Mouse (Mus musculus) spleen, adult 2 months (tissue): Measurements from ENCODE around the gene Exoc6. TPM values are rescaled to one million over a fixed set of nuclear protein-coding genes. Genes with fewer than 3 reads are reported as not detected.
"Not testable (repeated sequence)": the region's sequence is repeated elsewhere in the genome, so short reads cannot be mapped to it uniquely, and the experiment has no call there.

Experiments
- DNase-seq, 2 experiments: peaks; one replicate each; pipeline versions ENCODE4 v3.0.0 to v3.0.0-alpha.2; 2012 to 2021; ENCODE audit warnings: low spot score in 2 of 2, low read depth in 1 of 2
- H3K27ac ChIP-seq: fragments of 200-500 bp; 2 replicates; pipeline ENCODE4 v1.5.1; 2012; ENCODE audit warnings: low read length, inconsistent platforms; ENCODE audit not compliant: insufficient read depth
- H3K27me3 ChIP-seq: fragments of 200-500 bp; 2 replicates; pipeline ENCODE4 v1.6.1; 2012; ENCODE audit warnings: mild to moderate bottlenecking, moderate library complexity, low read length, inconsistent platforms; ENCODE audit not compliant: control insufficient read depth, insufficient read depth
- H3K36me3 ChIP-seq: fragments of 200-500 bp; 2 replicates; pipeline ENCODE4 v1.6.1; 2012; ENCODE audit warnings: mild to moderate bottlenecking, low read length, inconsistent platforms; ENCODE audit not compliant: control insufficient read depth, insufficient read depth
- H3K4me1 ChIP-seq: fragments of 200-500 bp; 2 replicates; pipeline ENCODE4 v1.6.1; 2011; ENCODE audit warnings: inconsistent platforms; ENCODE audit not compliant: control insufficient read depth, insufficient read depth, insufficient read length
- H3K4me3 ChIP-seq: fragments of 200-500 bp; 2 replicates; pipeline ENCODE4 v1.5.1; 2011; ENCODE audit warnings: mild to moderate bottlenecking, inconsistent platforms; ENCODE audit not compliant: insufficient read depth, insufficient read length; ENCODE audit errors: extremely low read depth
- CTCF ChIP-seq: fragments of 200-500 bp; IDR thresholded peaks from 2 replicates; pipeline ENCODE4 v1.5.1; 2011; ENCODE audit warnings: mild to moderate bottlenecking, inconsistent platforms; ENCODE audit not compliant: insufficient read depth, insufficient read length, insufficient replicate concordance; ENCODE audit errors: extremely low read depth
- POLR2A ChIP-seq: fragments of 200-500 bp; IDR thresholded peaks from 2 replicates; pipeline ENCODE4 v1.6.1; 2011; ENCODE audit warnings: low read depth, low read length, inconsistent platforms
- WGBS: fragments of 180-500 bp; shearing (Covaris S2); methylation state at CpG from one replicate; pipeline ENCODE4 v1.1.7; 2018; 5-methylcytosine and 5-hydroxymethylcytosine counted together
- polyA plus RNA-seq: library from polyadenylated mRNA; depleted of rRNA; stranded (reverse); fragments of >200 nt; gene quantifications from 2 replicates; pipeline ENCODE4 v1.2.3, GENCODE M21; 2012

The Exoc6 gene
- polyA plus RNA-seq, 1 experiment: 8.6 TPM

DNA sequence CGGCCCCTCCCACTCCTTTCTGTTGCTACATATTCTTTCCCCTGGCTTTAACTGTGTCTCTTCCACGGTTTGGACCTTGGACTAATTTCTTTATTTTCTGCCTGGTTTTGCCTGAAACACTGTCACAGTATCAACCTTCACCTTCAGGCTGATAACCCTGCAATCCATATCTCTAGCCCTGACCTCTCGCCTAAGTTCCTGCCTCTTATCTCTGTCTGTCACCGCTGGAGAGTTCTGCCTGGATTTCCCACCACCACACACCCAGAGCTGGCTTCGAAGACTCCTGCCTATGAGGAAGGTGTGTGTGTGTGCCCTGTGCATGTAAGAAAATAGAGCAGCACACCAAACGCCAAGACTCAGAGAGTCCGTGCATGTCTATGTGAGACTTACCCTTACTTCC, 32.8 kb upstream of the Exoc6 start:
- TF ChIP-seq CTCF (no peak), POLR2A (no peak)
- DNase-seq: no peak
- 62% methylated on average over 7 of the region's 7 CpGs for WGBS
- Histone ChIP-seq H3K36me3 (no peaks in the 10 kb centered on the region), H3K27ac (no peak overlapping the region), H3K4me1 (peaks cover 6% of the 10 kb centered on the region; the same call in 1 of the 2 replicates), H3K27me3 (no peaks in the 10 kb centered on the region), H3K4me3 (no peak overlapping the region)

GRCm38 (mm10) chr19:37520740-37521433, 29.3 kb upstream of the Exoc6 start:
- 78% methylated on average over 18 of the region's 18 CpGs for WGBS
- Histone ChIP-seq H3K36me3 (no peaks in the 10 kb centered on the region), H3K4me1 (peaks cover 3% of the 10 kb centered on the region; the same call in 1 of the 2 replicates), H3K27ac (no peak overlapping the region), H3K27me3 (no peaks in the 10 kb centered on the region), H3K4me3 (no peak overlapping the region)
- no peak for TF ChIP-seq CTCF
- no peak for TF ChIP-seq POLR2A
- DNase-seq: no peak

GRCm38 (mm10) chr19:37521434-37521781, 28.8 kb upstream of the Exoc6 start:
- Histone ChIP-seq H3K4me1 (peaks cover 3% of the 10 kb centered on the region; the same call in 1 of the 2 replicates), H3K27me3 (no peaks in the 10 kb centered on the region), H3K36me3 (no peaks in the 10 kb centered on the region), H3K27ac (no peak overlapping the region), H3K4me3 (no peak overlapping the region)
- no peak for DNase-seq
- no peak for TF ChIP-seq POLR2A
- TF ChIP-seq CTCF: no peak
- WGBS: 91% methylated on average over 2 of the region's 2 CpGs

DNA sequence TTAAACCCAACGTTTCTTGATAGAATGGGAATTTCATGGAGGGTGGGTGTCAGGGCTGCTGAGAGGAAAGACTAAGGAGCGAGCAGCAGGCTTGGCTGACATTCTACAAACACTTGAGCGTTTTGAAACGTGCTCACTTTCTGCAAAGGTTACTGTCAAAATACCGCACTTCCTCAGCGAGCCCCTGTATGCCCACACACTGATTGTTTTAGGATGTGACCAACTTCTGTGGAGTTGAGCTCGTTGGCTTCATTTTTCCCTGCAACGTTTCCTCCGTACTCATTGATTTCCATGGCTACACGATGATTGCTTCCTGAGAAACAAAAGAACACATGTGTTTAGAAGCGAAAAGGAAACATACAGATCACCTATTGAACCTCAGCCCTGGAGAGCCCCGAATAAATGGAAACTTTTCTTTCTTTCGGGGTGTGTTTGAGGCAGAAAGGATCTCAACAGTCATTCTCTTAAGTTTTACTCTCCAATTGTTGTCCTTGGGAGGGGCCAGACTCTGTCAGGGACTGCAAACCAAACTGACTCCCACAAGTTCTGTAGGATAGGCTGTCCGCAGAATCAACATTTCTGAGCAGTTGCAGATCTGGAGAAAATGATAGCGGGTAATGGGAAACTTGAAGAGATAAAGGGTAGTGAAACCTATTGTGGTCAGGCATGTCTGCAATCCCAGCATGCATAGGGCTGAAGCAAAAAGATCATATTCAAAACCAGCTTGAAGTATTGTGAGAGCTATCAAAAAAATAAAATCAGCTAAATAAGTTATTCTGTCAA, 26.7 kb upstream of the Exoc6 start:
- WGBS: 4% methylated on average over 15 of the region's 15 CpGs
- peak in 1 of 2 experiments; percentile 23 for DNase-seq
- Histone ChIP-seq H3K36me3 (no peaks in the 10 kb centered on the region), H3K27ac (peak overlapping the region; percentile 88), H3K4me1 (peaks cover 3% of the 10 kb centered on the region; the same call in 1 of the 2 replicates), H3K4me3 (peak overlapping the region; percentile 54), H3K27me3 (no peaks in the 10 kb centered on the region)
- TF ChIP-seq CTCF (no peak), POLR2A (no peak)

DNA sequence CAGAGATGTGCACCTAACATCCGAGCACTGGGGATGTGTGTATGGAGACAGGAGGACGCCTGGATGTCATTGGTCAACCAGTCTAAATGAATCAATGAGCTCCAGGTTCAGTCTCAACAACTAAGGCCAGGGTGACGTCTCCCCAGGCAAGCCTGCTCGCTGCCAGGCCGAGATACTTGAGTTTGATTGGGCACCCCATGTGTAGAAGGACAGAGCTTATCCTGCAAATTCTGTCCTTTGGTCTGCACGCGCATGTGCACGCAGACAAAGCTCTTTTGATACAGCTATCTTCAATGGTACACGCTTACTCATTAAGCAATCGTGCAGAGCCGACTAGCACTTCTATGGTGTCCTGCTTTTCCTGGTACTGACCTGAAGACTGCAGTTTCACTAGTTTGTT, 24.3 kb upstream of the Exoc6 start:
- DNase-seq: no peak
- H3K4me3 ChIP-seq: no peak overlapping the region
- no peaks in the 10 kb centered on the region for H3K36me3 ChIP-seq
- H3K4me1 ChIP-seq: peaks cover 3% of the 10 kb centered on the region; the same call in 1 of the 2 replicates
- WGBS: 94% methylated on average over 11 of the region's 11 CpGs
- no peaks in the 10 kb centered on the region for H3K27me3 ChIP-seq
- no peak for TF ChIP-seq POLR2A
- no peak for TF ChIP-seq CTCF
- H3K27ac ChIP-seq: no peak overlapping the region

GRCm38 (mm10) chr19:37526768-37527167, 23.4 kb upstream of the Exoc6 start:
- no peak for DNase-seq
- WGBS: 58% methylated on average over 8 of the region's 8 CpGs
- Histone ChIP-seq H3K36me3 (no peaks in the 10 kb centered on the region), H3K27me3 (no peaks in the 10 kb centered on the region), H3K4me3 (no peak overlapping the region), H3K27ac (no peak overlapping the region), H3K4me1 (peaks cover 3% of the 10 kb centered on the region; the same call in 1 of the 2 replicates)
- TF ChIP-seq CTCF: no peak
- no peak for TF ChIP-seq POLR2A

- not testable (repeated sequence) for H3K4me1 ChIP-seq, H3K36me3 ChIP-seq, H3K4me3 ChIP-seq, H3K27me3 ChIP-seq, DNase-seq, H3K27ac ChIP-seq
- WGBS: 96% methylated on average over 3 of the region's 3 CpGs
Observed at GRCm38 (mm10) chr19:37527736-37528135, 22.5 kb upstream of the Exoc6 start.
